In genomic region chr2:71511209-71511608, GRCm38 (mm10) we compare ENCODE assay signal across 22 mouse cellular contexts. TPM values are rescaled to one million over a fixed set of nuclear protein-coding genes. Genes with fewer than 3 reads are reported as not detected.
DNase-seq lines count a peak whose midpoint lies in the region; ATAC-seq and TF ChIP-seq lines count a peak whose summit lies in the region.
"Had no signal": no experiment of that assay in that cellular context is flagged by ENCODE, and none has a peak within 500 bp of the region (broad histone marks: within the 10 kb centered on the region; RNA-seq: fewer than 3 reads in every experiment).

No protein-coding gene starts in this region.

- no peaks in the 10 kb centered on the region for H3K36me3 ChIP-seq in forebrain, embryonic 12.5 days (replicated peaks)
- no peaks in the 10 kb centered on the region for H3K36me3 ChIP-seq in forebrain, postnatal 0 days (ENCODE audit: insufficient read depth)
- H3K36me3 ChIP-seq: embryonic facial prominence, embryonic 10.5 days; embryonic facial prominence, embryonic 12.5 days had no signal

- no peaks in the 10 kb centered on the region for H3K9me3 ChIP-seq in forebrain, embryonic 12.5 days
- H3K9me3 ChIP-seq in forebrain, postnatal 0 days (ENCODE audit: low read length), result no peaks in the 10 kb centered on the region
- H3K9me3 ChIP-seq: embryonic facial prominence, embryonic 10.5 days; embryonic facial prominence, embryonic 12.5 days; G1E had no signal

- 0 out of 2 replicates have a peak overlapping the region, but pooled peaks have one; percentile 26 for H3K27ac ChIP-seq in forebrain, embryonic 12.5 days
- H3K27ac ChIP-seq in forebrain, postnatal 0 days (ENCODE audit: low read depth, low read length), result no peak overlapping the region
- H3K27ac ChIP-seq: embryonic facial prominence, embryonic 10.5 days; embryonic facial prominence, embryonic 12.5 days had no signal

- no peak for DNase-seq in forebrain, postnatal 0 days
- no peak for DNase-seq in ovary, postnatal 36 days (ENCODE audit: low spot score)
- DNase-seq: adrenal gland, adult 8-10 months; adrenal gland, postnatal 14 days; adrenal gland, postnatal 36 days; B cell, adult 2 months; cerebellum, adult 11-12 months; cerebellum, adult 2 months; cerebellum, adult 9-10 months; cerebellum, postnatal 10 days; cerebellum, postnatal 25 days had no signal

- no peak overlapping the region for H3K4me3 ChIP-seq in forebrain, embryonic 12.5 days (replicated peaks)
- H3K4me3 ChIP-seq in forebrain, postnatal 0 days (ENCODE audit: low read depth, low read length), result no peak overlapping the region
- H3K4me3 ChIP-seq: embryonic facial prominence, embryonic 10.5 days; embryonic facial prominence, embryonic 12.5 days had no signal

- H3K4me2 ChIP-seq in forebrain, embryonic 12.5 days, result no peak overlapping the region
- H3K4me2 ChIP-seq in forebrain, postnatal 0 days (ENCODE audit: low read depth), result no peak overlapping the region
- H3K4me2 ChIP-seq: embryonic facial prominence, embryonic 12.5 days had no signal

- H3K27me3 ChIP-seq in forebrain, embryonic 12.5 days, result no peaks in the 10 kb centered on the region
- H3K27me3 ChIP-seq in forebrain, postnatal 0 days (ENCODE audit: insufficient read depth, low read length), result no peaks in the 10 kb centered on the region
- H3K27me3 ChIP-seq: CH12.LX; embryonic facial prominence, embryonic 12.5 days; Patski had no signal

- no peak for ATAC-seq in forebrain, embryonic 12.5 days (ENCODE audit: low FRiP score)
- ATAC-seq in forebrain, postnatal 0 days, result no peak
- 0 out of 2 replicates have a peak, but pooled peaks have one; percentile 27 for ATAC-seq in granulocyte monocyte progenitor cell, adult 5-6 weeks (replicated peaks; ENCODE audit: poor library complexity, severe bottlenecking)
- ATAC-seq in neutrophil, adult 5-6 weeks (ENCODE audit: extremely low read depth, insufficient number of reproducible peaks, low FRiP score, poor library complexity, severe bottlenecking), result peak; percentile 53; the same call in 1 of the 2 replicates
- ATAC-seq: activated CD4-positive, CD25-positive, alpha-beta regulatory T cell, adult 4 months; CD4-positive, CD25-positive, alpha-beta regulatory T cell, adult 4 months; forebrain, embryonic 16.5 days; Patski had no signal

- 90% methylated on average over 7 of the region's 7 CpGs for WGBS in forebrain, embryonic 12.5 days
- WGBS in forebrain, postnatal 0 days, result 86% methylated on average over 7 of the region's 7 CpGs

- no peak overlapping the region for H3K9ac ChIP-seq in forebrain, embryonic 12.5 days
- H3K9ac ChIP-seq in forebrain, postnatal 0 days, result no peak overlapping the region
- H3K9ac ChIP-seq: embryonic facial prominence, embryonic 12.5 days had no signal

- H3K4me1 ChIP-seq in forebrain, embryonic 12.5 days, result peaks cover 8% of the 10 kb centered on the region
- no peaks in the 10 kb centered on the region for H3K4me1 ChIP-seq in forebrain, postnatal 0 days (ENCODE audit: insufficient read depth)

- TF ChIP-seq CTCF in forebrain, postnatal 0 days (IDR thresholded peaks at IDR 0.05; ENCODE audit: low read depth), result no peak

RNA-seq across cellular contexts. Expression of gene Dlx1, which starts 16.7 kb away (rescaled TPM):
- 207 and 300 TPM in 2 replicates for polyA plus RNA-seq in forebrain, embryonic 12.5 days (2016; fragmentation: Nextera tagmentation; extraction: Ambion mirVana)
- 73.5 and 80.2 TPM in 2 replicates for total RNA-seq in forebrain, postnatal 0 days (2014; rRNA removed)
- 105 and 139 TPM in 2 replicates for polyA plus RNA-seq in forebrain, postnatal 0 days (2015; fragmentation: Nextera tagmentation; extraction: Ambion mirVana)
- not detected in 2 replicates for total RNA-seq in granulocyte monocyte progenitor cell, adult 5-6 weeks (2014; fragmentation: Nextera tagmentation)
- not detected in 2 replicates for total RNA-seq in granulocyte monocyte progenitor cell, adult 5-6 weeks (2017)
- total RNA-seq in neutrophil, adult 5-6 weeks (2017), result 0.12 and 0.25 TPM in 2 replicates
- polyA plus RNA-seq: activated CD4-positive, CD25-positive, alpha-beta regulatory T cell, adult 4 months; CD4-positive, CD25-positive, alpha-beta regulatory T cell, adult 4 months had no signal

RNA-seq across cellular contexts. Expression of gene Dlx2, which starts 35.3 kb away (rescaled TPM):
- 85.9 and 133 TPM in 2 replicates for polyA plus RNA-seq in forebrain, embryonic 12.5 days (2016; fragmentation: Nextera tagmentation; extraction: Ambion mirVana)
- total RNA-seq in forebrain, postnatal 0 days (2014; rRNA removed), result 19.3 and 28.1 TPM in 2 replicates
- 40.0 and 43.1 TPM in 2 replicates for polyA plus RNA-seq in forebrain, postnatal 0 days (2015; fragmentation: Nextera tagmentation; extraction: Ambion mirVana)
- total RNA-seq in granulocyte monocyte progenitor cell, adult 5-6 weeks (2014; fragmentation: Nextera tagmentation), result not detected in 2 replicates
- not detected in 2 replicates for total RNA-seq in granulocyte monocyte progenitor cell, adult 5-6 weeks (2017)
- not detected in 2 replicates for total RNA-seq in neutrophil, adult 5-6 weeks (2017)
- total RNA-seq: CH12.LX, G1E had no signal
- polyA plus RNA-seq: activated CD4-positive, CD25-positive, alpha-beta regulatory T cell, adult 4 months; CD4-positive, CD25-positive, alpha-beta regulatory T cell, adult 4 months; cerebellum, adult 2 months; G1E had no signal

RNA-seq across cellular contexts. Expression of gene Metap1d, which starts 58.1 kb away (rescaled TPM):
- polyA plus RNA-seq in forebrain, embryonic 12.5 days (2016; fragmentation: Nextera tagmentation; extraction: Ambion mirVana), result 41.2 and 42.9 TPM in 2 replicates
- 16.6 and 19.4 TPM in 2 replicates for total RNA-seq in forebrain, postnatal 0 days (2014; rRNA removed)
- polyA plus RNA-seq in forebrain, postnatal 0 days (2015; fragmentation: Nextera tagmentation; extraction: Ambion mirVana), result 23.1 and 25.3 TPM in 2 replicates
- 20.7 and 50.3 TPM in 2 replicates for total RNA-seq in granulocyte monocyte progenitor cell, adult 5-6 weeks (2014; fragmentation: Nextera tagmentation)
- total RNA-seq in granulocyte monocyte progenitor cell, adult 5-6 weeks (2017), result 17.0 and 25.4 TPM in 2 replicates
- 23.6 and 24.2 TPM in 2 replicates for total RNA-seq in neutrophil, adult 5-6 weeks (2017)

Comparison
In these comparisons a context has a peak if more than half of its experiments do, and no peak if none do; other contexts are left out.
1. ATAC-seq: peak in granulocyte monocyte progenitor cell, adult 5-6 weeks (single experiment) and neutrophil, adult 5-6 weeks (single experiment); none in forebrain, embryonic 12.5 days (single experiment) and forebrain, postnatal 0 days (single experiment).
2. RNA of gene Dlx1, which starts 16.7 kb away (total RNA-seq): 73.5 to 80.2 TPM in forebrain, postnatal 0 days; 0.12 to 0.25 TPM in neutrophil, adult 5-6 weeks and not detected in granulocyte monocyte progenitor cell, adult 5-6 weeks; every median in the first group is over 10 times any median in the second.
3. RNA of gene Dlx2, which starts 35.3 kb away (total RNA-seq): 19.3 to 28.1 TPM in forebrain, postnatal 0 days; not detected in granulocyte monocyte progenitor cell, adult 5-6 weeks and not detected in neutrophil, adult 5-6 weeks; every median in the first group is over 10 times any median in the second.